Mouse (Mus musculus): ENCODE results near the gene Pafah2. TPM values are rescaled to one million over a fixed set of nuclear protein-coding genes. Genes with fewer than 3 reads are reported as not detected.
A peak's percentile ranks its signal among the peaks of the same experiment; 100 is the strongest.

The Pafah2 gene
- total RNA-seq, 2 experiments from 2014 or later = 2.5 to 2.6 TPM

DNA sequence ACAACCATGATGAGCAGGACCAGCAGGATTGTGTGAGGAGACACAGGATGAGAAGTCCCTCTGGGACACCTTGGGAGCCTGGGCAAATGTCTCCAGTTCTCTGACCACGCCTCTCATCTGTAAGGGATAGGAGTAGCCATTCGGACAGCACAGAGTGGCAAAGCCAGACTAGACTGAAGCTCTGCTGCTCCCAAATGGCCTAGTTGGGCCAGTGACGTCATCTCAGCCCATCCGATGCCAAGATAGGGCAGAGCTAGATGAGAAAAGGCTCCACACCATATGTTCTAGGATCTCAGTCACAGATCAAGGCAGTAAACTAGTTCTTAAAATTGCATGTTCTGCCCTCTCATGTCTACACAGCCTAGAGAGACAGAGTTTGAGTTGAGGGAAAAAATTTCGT is 62.7 kb downstream of the Pafah2 start:
- no peak for DNase-seq (ENCODE audit: low spot score)

DNA sequence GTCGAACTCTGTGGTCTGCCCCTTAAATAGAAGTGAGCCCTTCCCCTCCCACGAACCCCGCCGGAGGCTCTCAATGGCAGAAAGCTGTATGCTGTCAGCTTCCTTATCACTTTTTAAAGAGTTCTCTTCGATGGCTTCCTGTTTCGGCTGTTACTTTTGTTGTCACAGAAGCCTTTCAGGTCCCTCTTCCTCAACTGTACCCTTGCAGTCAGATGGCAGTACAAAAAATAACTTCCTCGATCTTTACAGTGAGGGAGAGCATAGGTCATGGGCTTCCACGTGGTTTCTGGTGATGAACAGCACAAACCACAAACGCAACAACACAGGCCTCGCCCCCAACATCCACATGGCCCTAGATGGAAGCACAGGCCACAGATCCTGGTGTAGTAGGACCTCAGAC is 64.2 kb downstream of the Pafah2 start:
- no peak for DNase-seq (ENCODE audit: low spot score)

- no peak for DNase-seq (ENCODE audit: low spot score)
These were observed 65.1 kb downstream of the Pafah2 start for GRCm38 (mm10) chr4:134461252-134461651.

- DNase-seq (ENCODE audit: low spot score) = no peak
These were observed 69.7 kb downstream of the Pafah2 start for GRCm38 (mm10) chr4:134465789-134466188.

- no peak for DNase-seq (ENCODE audit: low spot score)
These were observed 70.5 kb downstream of the Pafah2 start for GRCm38 (mm10) chr4:134466381-134467262.

- DNase-seq (ENCODE audit: low spot score) = no peak
These were observed 71.5 kb downstream of the Pafah2 start for GRCm38 (mm10) chr4:134467435-134468214.

- peak; percentile 92 for DNase-seq (ENCODE audit: low spot score)
These were observed 72.1 kb downstream of the Pafah2 start, which contains the start of gene Stmn1 for GRCm38 (mm10) chr4:134468215-134468575. Gene Stmn1, plus strand, starts transcription at chr4:134468320.

DNA sequence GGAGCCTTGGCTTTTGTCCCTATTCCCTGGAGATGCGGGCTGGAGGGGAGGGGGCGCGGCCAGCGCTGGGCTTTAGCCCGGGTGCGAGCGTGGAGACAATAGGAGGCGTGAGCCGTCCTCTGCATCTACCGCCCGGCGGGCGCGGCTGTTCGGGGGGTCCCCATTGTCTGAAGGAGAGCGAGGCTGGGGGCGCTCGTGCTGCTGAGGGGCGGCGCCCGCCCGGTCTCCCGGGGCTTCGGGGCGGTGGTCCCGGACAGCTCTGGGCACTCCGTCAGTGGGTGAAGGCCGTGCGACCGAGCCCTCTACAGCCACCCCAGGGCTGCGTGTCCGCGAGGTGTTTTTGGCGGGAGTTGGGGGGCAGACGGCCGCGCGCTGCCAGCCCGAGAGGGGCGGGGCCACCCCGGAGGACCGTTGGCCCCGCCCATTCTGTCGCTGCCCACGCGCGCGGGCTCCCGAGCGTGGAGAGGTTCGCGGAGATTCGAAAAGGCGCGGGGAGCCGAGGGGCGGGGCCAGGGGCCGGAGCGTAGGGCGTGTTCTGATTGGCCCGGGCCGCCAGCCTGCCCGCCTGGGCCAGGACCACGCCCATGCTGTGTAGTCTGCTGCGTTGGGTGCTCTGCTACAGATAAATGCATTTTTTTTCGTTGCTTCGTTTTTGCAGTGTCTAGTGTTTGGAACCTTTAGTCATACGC is 72.6 kb downstream of the Pafah2 start:
- DNase-seq (ENCODE audit: low spot score) = peak; percentile 89

DNA sequence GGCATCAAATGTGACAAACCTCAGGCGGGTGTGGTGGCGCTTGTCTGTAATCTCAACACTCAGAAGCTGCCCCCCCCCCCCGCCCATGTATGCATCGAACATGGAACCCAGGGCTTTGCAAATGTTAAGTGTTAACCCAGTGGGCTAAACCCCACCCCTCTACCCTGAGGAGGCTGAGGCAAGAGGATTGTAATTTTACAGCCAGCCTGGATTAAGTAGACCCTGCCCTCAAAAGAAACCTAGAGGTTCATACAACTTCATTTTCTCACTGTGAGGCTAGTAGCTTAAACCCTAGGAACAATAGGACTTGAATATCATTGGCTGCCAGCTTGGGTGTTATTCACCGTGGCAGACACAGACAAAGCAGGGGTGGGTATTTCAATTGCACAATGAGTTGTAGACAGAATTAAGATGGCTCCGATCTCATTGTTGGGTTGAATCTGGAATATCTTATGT is 73.2 kb downstream of the Pafah2 start:
- DNase-seq (ENCODE audit: low spot score) = no peak

GRCm38 (mm10) chr4:134469985-134470384 is 73.9 kb downstream of the Pafah2 start:
- DNase-seq (ENCODE audit: low spot score) = no peak

DNA sequence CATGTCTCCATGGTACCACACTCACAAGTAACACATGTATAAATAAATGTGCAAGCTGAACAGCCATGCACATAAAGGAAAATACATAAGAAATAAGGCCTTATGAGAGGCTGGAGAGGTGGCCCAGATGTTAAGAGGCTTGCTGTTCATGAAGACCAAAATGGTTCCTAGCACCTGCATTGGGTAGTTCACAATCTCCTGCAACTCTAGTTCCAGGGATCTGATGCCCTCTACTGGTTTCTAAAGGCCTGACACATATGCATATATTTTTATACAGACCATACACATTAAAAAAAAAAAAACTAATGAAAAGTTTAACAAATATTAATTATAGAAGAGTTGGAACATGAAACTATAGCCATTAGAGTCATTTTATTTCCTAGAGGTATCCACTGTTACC is 75.3 kb downstream of the Pafah2 start:
- no peak for DNase-seq (ENCODE audit: low spot score)

GRCm38 (mm10) chr4:134473764-134474163 is 77.6 kb downstream of the Pafah2 start:
- DNase-seq (ENCODE audit: low spot score) = no peak

- DNase-seq (ENCODE audit: low spot score) = no peak
These were observed 78.1 kb downstream of the Pafah2 start for GRCm38 (mm10) chr4:134474240-134474639.

GRCm38 (mm10) chr4:134476899-134477298 is 80.8 kb downstream of the Pafah2 start:
- no peak for DNase-seq (ENCODE audit: low spot score)

Small RNA genes within 50 kb of the gene (microRNA-seq; reads per million reads assigned to microRNA genes)
- gene Gm23634 = not detected

Other genes with a start within 250 kb of the Pafah2 start
- 10 to 100 TPM; 58.4 to 80.2 TPM for gene Cep85, start 209.2 kb upstream of the Pafah2 start, total RNA-seq (2021)
- not detected for gene Gm7534, start 193.3 kb upstream of the Pafah2 start, total RNA-seq (2021)
- gene Catsper4, start 168.9 kb upstream of the Pafah2 start, total RNA-seq (2021) = 1 to 10 TPM in 1 of 2 experiments, under 1 TPM in 1; 0.84 to 2.9 TPM
- 10 to 100 TPM; 44.4 to 65.0 TPM for gene Cnksr1, start 157.9 kb upstream of the Pafah2 start, total RNA-seq (2021)
- gene E130218I03Rik, start 152.7 kb upstream of the Pafah2 start, total RNA-seq (2021) = under 1 TPM; 0.69 to 0.73 TPM
- gene Zfp593, start 150.7 kb upstream of the Pafah2 start, total RNA-seq (2021) = 1 to 10 TPM; 4.7 to 5.7 TPM
- gene Gm30191, start 149.4 kb upstream of the Pafah2 start, total RNA-seq (2021) = not detected
- 1 to 10 TPM; 2.9 to 3.1 TPM for gene Grrp1, start 142.2 kb upstream of the Pafah2 start, total RNA-seq (2021)
- 1 to 10 TPM; 3.9 to 5.7 TPM for gene Pdik1l, start 108.4 kb upstream of the Pafah2 start, total RNA-seq (2021)
- gene Trim63, start 81.2 kb upstream of the Pafah2 start, total RNA-seq (2021) = 100 to 1,000 TPM; 322 to 461 TPM
- 10 to 100 TPM in 1 of 2 experiments, 1 to 10 TPM in 1; 5.4 to 12.7 TPM for gene Slc30a2, start 53.1 kb upstream of the Pafah2 start, total RNA-seq (2021)
- 10 to 100 TPM; 25.5 to 31.9 TPM for gene Extl1, start 12.5 kb upstream of the Pafah2 start, total RNA-seq (2021)
- 1 to 10 TPM; 2.5 to 3.5 TPM for gene Stmn1, start 72.0 kb downstream of the Pafah2 start, total RNA-seq (2021)
- gene Paqr7, start 100.4 kb downstream of the Pafah2 start, total RNA-seq (2021) = 1 to 10 TPM; 2.9 to 4.4 TPM
- gene Aunip, start 114.7 kb downstream of the Pafah2 start, total RNA-seq (2021) = not detected
- gene Mtfr1l, start 139.1 kb downstream of the Pafah2 start, total RNA-seq (2021) = 100 to 1,000 TPM; 139 to 147 TPM
- gene Selenon, start 155.8 kb downstream of the Pafah2 start, total RNA-seq (2021) = 1 to 10 TPM; 4.2 to 4.9 TPM

Data from gastrocnemius, adult 18-20 months (tissue).